Mouse (Mus musculus) left cerebral cortex, adult 11 months (tissue): Measurements from ENCODE around the gene Gm44596.

Experiments used
- DNase-seq: peaks from one replicate; pipeline ENCODE4 v3.0.0; 2022; ENCODE audit warnings: low spot score

Gene Gm44596

GRCm38 (mm10) chr6:128429300-128429699, 54.0 kb downstream of the Gm44596 start:
- no peak for DNase-seq

GRCm38 (mm10) chr6:128429826-128430225, 54.5 kb downstream of the Gm44596 start:
- no peak for DNase-seq

GRCm38 (mm10) chr6:128432356-128432915, 57.1 kb downstream of the Gm44596 start:
- DNase-seq: no peak

- DNase-seq: no peak
Measured at GRCm38 (mm10) chr6:128433566-128433965, 58.3 kb downstream of the Gm44596 start.

- DNase-seq: no peak
Measured at GRCm38 (mm10) chr6:128435474-128435873, 60.2 kb downstream of the Gm44596 start.

- DNase-seq: no peak
Measured at GRCm38 (mm10) chr6:128436356-128437005, 61.2 kb downstream of the Gm44596 start.

- DNase-seq: no peak
Measured at GRCm38 (mm10) chr6:128437288-128437687, 62.0 kb downstream of the Gm44596 start.

GRCm38 (mm10) chr6:128437731-128438316, 62.5 kb downstream of the Gm44596 start:
- DNase-seq: no peak

GRCm38 (mm10) chr6:128438317-128438870, 63.1 kb downstream of the Gm44596 start, which contains the start of gene Fkbp4:
TSS of gene Fkbp4 (minus strand) at chr6:128438677.
- peak; percentile 87 for DNase-seq

GRCm38 (mm10) chr6:128438871-128439341, 63.6 kb downstream of the Gm44596 start:
- no peak for DNase-seq

- DNase-seq: no peak
Measured at GRCm38 (mm10) chr6:128440238-128440637, 64.9 kb downstream of the Gm44596 start.

GRCm38 (mm10) chr6:128445761-128446535, 70.6 kb downstream of the Gm44596 start:
- no peak for DNase-seq

- DNase-seq: no peak
Measured at GRCm38 (mm10) chr6:128447063-128447462, 71.8 kb downstream of the Gm44596 start.

- no peak for DNase-seq
Measured at GRCm38 (mm10) chr6:128455835-128456605, 80.7 kb downstream of the Gm44596 start.
